Mouse (Mus musculus): Measurements from ENCODE around the gene Nfia.
A peak's percentile ranks its signal among the peaks of the same experiment; 100 is the strongest.

The Nfia gene

GRCm38 (mm10) chr4:98020836-98021235 lies 248.3 kb downstream of the Nfia start:
- DNase-seq = no peak

DNA sequence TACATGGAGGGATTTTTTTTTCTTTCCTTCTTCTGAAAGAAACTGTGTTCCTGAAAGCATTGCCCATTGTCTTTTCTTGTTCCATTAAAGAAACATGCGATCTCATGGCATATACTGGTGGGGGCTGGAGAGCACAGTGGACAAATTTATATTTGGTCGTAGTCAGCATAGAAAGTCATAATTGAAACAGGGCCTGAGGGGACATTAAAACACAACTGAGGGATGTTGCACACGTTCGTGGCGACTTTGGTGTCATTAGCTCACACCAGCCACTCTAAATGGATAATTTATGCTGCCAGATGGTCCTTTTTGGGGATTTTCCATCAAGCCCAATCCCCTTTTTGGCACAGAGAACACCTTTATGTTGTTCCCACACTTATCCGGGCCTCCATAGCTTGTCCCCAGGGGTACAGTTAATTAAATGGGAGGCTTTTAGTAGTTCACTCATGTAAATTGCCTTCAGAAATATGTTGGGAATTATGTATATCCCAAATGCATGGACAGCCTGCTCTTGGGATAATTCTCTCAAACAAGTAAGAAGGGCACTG lies 250.8 kb downstream of the Nfia start:
- DNase-seq = no peak

DNA sequence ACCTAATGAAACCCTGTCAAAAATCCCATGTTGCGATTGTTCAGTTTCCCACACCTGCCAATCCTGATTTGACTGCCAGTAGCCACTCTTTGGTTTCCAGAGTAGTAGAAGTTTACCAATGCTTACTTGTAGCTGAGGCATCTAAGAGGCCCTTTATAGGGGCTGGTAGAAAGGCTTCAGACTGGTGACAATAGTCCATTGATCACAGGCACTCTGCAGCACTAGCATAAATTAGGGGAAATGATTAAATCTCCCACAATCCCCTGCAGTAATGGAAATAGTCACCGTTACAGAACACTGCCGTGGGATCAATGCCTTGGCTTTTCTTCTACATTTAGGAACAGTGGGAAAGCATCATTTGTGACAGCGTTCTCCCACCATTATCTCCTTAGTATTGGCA lies 254.9 kb downstream of the Nfia start:
- no peak for DNase-seq

DNA sequence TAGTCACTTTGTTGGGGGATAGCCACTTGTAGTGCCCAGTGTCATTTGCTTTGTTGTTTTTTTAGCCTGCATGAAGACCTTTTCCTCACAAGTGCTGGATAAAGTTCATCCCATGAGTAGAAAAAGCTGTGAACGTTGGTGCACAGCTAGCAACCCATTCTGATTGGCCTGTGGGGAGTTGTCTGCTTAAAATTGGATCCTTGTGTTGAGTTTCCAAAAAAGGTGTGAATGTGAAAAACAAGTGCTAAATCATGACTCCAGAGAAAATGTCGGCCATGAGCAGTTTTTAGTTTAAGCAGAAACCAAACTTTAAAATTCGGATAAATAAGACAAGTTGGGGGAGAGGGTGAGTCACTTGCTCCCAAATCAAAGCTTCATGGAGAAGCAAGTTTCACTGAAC lies 259.3 kb downstream of the Nfia start:
- DNase-seq = no peak

DNA sequence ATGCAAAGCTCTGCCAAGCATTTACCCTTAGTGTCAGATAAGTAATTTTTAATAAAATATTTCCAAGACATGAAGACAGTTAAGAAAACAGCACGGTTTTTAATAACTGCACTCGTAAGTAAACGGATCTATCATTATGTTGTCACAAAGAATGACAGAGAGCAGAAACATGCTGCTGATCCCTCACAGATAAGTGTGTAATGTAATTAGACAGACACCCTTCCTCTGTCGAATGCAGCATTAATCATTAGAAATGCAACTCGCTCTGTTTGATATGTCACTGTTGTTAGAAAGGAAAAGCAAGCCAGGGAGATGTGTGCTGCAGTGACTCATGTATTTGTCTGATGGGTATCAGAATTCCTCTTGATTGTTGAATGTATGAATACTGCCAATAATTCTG lies 259.8 kb downstream of the Nfia start:
- no peak for DNase-seq

GRCm38 (mm10) chr4:98039095-98039494 lies 266.6 kb downstream of the Nfia start:
- no peak for DNase-seq

DNA sequence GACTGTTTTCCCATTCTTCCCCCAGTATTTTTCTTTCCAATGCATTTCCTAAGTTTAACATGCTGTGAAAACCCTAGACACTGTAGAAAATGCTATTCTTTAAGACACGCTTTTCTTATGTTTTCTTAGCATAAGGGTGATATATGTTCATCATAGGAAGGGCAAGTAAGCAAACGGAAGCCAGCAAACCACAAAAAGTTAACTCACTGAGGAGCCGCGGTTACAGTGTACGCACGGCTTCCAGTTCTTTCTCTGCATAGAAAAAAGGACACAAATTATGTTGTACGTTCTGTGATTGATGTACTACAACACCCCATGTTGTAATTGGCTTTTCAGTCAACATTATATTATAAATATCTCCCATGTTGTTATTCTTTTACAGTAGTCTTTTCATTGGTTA lies 267.6 kb downstream of the Nfia start:
- DNase-seq = no peak

GRCm38 (mm10) chr4:98044611-98045010 lies 272.1 kb downstream of the Nfia start:
- DNase-seq = no peak

DNA sequence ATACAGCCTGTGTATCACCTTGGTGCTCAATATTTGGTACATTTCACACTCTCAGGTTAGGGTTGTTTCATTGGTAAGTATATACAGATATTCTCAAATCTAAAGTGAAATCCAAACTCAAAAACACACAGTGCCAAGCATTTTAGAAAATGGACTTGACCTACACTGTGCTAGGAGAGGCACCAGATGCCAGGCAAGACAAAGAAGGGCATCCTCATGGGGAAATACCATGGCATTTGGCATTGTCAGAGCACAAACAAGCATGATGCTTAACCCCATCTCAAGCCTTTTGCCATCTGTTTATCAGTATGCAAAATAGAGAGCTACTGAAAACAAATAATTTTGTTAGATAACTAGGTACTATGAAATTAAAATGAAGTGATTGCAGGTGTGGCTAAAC lies 274.8 kb downstream of the Nfia start:
- DNase-seq = no peak

DNA sequence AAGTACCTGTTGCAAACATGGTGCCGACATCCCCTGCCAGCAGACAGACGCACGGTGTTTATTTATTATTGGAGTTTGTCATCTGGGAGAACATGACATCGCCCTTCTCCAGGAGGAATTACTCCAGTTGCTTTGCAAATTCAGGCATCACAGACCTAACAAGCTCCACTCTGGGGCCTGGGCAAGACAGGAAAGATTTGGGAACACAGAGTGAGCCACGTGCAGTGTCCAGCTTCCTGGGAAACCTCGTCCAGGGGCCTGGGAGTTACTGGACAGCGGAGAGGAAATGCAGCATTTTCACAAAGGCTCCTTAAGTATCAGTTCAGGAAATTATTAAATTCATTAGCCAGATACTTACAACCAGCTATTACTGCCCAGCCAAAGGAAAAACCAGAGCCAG lies 277.1 kb downstream of the Nfia start:
- no peak for DNase-seq

DNA sequence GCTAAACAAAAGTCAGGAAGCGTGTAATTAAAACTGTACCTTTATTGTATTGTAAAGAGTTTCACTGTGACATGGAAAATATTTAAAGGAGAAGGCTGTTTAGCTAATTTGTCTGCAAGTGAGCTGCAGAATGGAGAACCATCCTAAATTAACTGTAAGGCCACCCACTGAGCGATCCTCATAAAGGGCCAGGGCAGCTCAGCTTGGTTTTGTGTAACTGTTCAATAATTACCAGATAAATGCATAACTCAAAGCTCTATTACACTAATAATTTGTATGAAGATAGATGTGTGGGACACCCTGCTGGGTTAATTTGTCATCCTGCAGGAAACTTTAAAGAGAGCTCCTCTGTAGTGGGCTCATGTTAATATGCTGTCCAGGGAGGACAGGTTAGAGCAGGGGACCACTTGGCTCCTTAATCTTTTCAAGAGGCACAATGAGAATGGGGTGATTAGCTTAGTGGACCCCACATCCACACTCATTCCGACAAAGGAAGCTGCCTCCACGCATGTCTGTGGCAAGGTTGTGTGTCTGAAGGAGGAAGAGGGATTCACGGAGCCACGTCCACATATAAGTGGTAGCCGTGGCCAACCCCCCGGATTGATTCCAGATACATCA lies 277.6 kb downstream of the Nfia start:
- no peak for DNase-seq

DNA sequence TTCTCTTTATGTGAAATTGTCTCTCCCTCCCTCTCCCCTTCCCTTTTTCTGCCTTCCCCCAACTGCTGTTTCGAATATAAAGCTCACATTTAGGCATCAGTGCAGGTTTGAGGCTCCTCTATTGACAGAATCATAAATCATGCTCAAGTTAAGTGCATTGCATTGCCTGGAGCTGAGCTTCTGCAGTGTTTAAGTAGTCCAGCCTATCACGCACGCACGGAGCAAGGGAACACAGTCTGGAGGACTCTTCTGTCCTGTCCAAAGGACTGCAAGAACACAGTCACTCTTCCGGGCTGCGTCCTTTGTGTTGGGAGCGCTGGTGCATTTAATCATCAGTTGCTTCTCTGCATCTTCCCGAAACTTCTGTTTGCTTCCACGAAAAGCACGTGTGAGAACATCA lies 278.2 kb downstream of the Nfia start:
- DNase-seq = no peak

GRCm38 (mm10) chr4:98051326-98051725 lies 278.8 kb downstream of the Nfia start:
- DNase-seq = no peak

- no peak for DNase-seq
Measured at GRCm38 (mm10) chr4:98055036-98055435, 282.5 kb downstream of the Nfia start.

DNA sequence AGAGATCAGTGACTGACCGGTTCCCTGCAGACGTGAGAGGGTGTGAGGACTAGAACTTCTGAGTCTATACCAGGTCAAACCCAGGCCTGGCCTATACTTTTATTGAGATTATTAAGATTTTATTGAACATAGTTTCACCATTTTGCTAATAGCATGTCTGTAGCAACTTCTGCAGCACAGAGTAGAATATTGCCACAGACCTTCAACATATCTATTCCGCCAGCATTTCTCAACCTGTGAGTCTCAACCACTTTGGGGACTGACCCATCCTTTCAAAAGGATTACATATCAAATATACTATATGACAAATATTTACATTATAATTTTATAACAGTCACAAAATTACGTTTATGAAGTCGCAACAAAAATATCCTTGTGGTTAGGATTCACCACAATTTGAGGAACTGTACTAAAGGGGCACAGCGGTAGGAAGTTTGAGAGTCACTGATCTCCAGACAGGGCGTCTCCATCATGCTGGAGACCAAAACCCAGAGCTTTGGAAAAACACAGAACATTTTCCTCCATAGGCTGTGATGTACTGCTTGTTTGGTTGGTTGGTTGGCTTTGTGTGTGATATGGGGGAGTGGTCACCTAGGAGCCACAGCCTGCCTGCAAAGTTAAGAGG lies 284.0 kb downstream of the Nfia start:
- no peak for DNase-seq

DNA sequence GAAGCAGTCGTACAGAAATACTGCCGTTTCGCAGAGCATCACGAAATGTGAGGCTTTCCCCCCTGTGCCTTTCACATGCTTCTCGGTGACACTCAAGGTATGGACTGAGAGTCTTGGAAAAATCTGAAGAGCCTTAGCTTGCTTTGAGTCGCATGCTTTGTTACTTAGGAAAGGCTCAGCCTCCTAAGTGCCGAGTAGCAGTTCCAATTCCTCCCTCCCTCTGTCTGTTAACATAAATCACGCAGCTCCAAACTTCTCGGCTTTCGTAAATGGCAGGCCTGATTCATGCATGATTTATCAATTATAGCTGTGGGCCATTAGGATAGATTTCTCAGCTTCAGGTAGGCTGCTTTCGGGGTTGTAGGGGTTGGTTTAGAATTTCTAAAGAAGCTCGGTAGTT lies 284.7 kb downstream of the Nfia start:
- DNase-seq = no peak

DNA sequence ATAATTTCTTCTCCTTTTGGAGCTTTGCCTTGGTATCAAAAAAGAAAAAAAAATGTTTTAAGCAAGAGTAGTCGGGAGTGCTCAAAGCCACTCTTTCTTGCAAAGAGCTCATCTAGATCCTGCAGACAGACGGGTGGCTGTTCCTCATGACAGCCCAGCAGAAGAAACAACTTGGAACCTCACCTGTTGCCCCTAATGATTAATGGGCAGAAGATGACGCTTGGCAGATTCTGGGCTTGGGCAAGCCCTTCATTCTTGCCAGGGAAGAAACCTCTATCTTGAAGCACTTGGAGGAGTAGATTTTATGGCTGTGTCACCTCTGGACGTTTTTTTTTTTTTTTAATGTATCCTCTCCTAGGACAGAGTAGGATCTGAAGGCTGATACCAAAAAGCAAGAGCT lies 285.2 kb downstream of the Nfia start:
- no peak for DNase-seq

DNA sequence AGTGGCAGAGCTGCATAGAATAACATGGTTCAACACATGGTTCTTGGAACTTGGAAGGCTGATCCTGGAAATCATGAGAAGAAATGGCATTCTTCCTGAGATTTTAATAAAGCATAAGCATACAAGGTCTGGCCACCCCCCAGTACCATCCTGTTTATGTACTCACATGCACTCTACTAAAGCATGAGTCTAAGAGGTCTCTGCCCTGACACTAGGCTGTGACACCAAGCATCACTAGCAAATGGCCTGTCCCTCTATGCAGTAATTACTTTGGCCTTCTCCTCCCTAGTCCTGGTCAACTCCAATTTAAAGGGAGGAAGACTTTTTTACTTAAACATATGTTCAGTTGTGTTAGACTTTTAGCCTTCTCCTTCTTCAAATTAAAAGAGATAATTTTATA lies 285.6 kb downstream of the Nfia start:
- no peak for DNase-seq

GRCm38 (mm10) chr4:98060601-98061000 lies 288.1 kb downstream of the Nfia start:
- DNase-seq = no peak

DNA sequence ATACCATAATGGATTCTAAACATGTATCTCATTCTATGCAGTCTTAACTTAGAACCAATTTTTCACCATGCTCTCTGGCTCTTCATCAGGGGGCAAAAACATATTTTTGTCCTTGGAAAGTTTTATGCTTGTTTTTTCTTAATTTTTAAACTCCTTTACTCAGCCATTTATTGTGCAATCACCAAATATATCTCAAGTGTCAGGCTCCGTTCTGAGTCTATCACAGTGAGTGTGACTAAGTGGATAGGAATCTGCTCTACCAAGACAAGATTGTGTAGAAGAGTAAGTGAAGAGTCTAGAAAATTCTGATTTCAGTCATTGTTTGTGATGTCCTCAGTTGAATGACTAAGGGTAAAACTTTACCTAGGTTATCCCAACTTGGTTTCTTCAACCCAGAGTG lies 288.6 kb downstream of the Nfia start:
- no peak for DNase-seq

DNA sequence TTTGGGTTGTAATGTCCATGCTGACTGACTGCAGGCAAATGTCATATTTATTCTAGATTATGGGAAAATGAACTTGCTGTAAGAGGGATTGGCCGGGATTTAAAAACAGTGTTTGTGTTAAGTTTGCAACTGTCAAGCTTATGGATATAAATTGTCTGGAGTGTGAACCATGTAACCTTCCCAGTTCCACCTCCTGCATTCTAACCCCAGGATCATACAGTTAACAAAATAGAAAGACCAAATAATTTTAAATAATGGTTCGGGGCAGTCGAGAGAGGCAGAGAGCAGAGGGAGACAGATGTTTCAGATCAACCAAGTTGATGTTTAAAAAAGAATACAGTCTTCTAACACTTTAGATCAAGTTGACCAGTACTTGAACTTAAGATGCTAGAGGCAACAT lies 290.7 kb downstream of the Nfia start:
- DNase-seq = peak in 1 of 2 experiments; percentile 17

- no peak for DNase-seq
Measured at GRCm38 (mm10) chr4:98076106-98076505, 303.6 kb downstream of the Nfia start.

DNA sequence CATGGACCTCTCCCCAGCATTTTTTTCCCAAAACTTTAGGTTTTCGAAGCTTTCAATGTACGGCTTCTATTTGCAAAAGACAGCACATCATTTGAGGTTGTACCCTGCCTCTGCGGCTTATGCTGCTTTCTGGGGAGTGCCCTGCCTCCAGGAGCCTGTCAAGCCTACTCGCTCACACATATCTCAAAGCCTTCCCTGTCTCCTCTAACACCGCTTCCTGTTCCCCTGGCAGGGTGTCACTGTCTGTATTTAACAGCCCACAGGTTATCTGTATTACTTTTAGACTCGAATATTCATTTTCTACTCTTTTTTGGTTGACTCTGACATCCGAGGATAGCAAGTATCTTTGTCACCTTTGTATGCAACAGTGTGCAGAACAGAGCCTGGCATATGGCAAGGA lies 304.1 kb downstream of the Nfia start:
- DNase-seq = no peak

DNA sequence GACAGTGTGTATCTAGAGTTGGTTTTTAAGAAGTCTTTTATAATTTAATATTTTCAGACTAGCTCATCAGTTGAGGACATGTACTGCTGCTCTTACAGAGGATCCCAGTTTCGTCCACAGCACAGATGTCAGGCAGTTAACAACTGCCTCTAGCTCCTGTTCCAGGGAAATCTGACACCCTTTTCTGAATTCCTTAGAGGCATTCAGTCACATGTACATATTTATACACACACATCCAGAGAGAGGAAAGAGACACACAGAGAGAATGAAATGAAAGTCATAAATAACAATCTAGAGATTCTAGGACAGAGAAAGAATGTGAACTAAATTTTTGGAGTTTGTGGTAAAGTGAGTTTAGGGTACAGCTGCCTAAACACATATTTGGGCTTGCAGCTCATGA lies 308.1 kb downstream of the Nfia start:
- DNase-seq = no peak

GRCm38 (mm10) chr4:98081962-98082361 lies 309.4 kb downstream of the Nfia start:
- DNase-seq = no peak
